Mouse (Mus musculus) cerebellum, adult 8-10 months (tissue): Measurements from ENCODE around the gene Myb.

Experiments used
- DNase-seq: peaks from one replicate; pipeline ENCODE4 v3.0.0; 2022

Myb gene

DNA sequence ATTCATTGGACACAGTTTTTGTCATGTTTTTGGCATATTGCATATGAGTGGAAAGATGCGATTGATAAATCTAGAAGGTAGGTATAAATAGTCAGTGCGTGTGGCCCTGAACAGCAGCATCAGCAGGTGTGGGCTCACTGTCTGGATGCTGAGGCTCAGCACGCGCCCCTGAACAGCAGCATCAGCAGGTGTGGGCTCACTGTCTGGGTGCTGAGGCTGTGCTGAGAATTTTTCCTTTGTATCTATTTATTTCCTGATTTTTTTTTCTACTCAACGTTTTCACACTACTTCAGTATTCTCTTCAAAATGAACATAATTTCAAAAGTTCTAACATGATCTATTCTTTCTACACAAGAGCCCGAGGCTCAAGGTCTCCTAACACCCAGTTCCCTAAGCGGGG is 84.1 kb downstream of the Myb start:
- DNase-seq = no peak

DNA sequence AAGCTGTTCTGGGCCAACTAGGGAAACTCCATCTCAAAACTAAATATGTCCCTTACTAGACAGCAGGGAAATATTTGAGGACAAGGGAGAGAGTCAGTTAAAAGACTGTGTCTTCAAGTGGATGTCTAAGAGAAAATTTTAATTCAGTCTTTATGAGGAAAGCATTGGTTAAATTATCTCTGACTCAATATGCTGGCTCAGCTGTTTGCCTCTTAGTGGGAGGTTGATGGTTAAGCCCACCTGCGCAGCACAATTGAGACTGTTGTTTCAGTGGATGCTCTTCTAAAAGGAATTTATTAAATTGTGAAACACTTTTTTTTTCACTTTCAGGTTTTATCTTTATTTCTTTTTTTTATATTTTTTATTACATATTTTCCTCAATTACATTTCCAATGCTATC is 84.6 kb downstream of the Myb start:
- no peak for DNase-seq
